Mouse (Mus musculus) stomach, postnatal 0 days (tissue): ENCODE data around the gene Tmem259.

Source experiments
- CTCF ChIP-seq: IDR thresholded peaks from 2 replicates; pipeline ENCODE4 v1.5.1; 2016; ENCODE audit warnings: antibody characterized with exemption, low read depth, mild to moderate bottlenecking, moderate library complexity
- EP300 ChIP-seq: optimal IDR thresholded peaks from 2 replicates; pipeline ENCODE3; 2016; ENCODE audit warnings: antibody characterized with exemption

DNA sequence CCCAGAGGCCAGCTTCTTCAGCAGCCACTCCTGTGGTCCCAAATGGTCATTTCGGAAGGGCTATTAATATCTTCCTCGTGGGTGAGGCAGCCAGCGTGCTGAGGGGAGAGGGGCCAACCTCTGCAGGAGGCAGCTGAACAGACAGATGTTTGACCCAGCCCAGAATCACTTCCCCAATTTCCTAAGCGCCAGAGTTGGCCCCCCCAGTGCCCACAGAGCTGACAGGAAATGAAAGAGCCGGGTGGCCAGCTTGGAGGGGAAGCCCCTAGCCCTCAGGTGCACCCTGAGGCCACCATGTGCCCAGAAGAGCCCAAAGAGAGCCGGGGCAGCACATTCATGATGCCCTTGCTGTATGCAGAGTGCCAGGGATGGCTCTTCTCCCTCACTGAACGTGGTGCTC, 43.4 kb downstream of the Tmem259 start:
- TF ChIP-seq CTCF (no peak), EP300 (no peak)
